Comparison of ENCODE assay signal across 33 mouse cellular contexts in genomic region chr17:14345556-14345955, GRCm38 (mm10).
"Had no signal": no experiment of that assay in that cellular context is flagged by ENCODE, and none has a peak within 500 bp of the region (broad histone marks: within the 10 kb centered on the region; RNA-seq: fewer than 3 reads in every experiment).

No protein-coding gene starts in this region.

- H3K9ac ChIP-seq: heart, embryonic 12.5 days; heart, embryonic 13.5 days; heart, embryonic 15.5 days; hindbrain, embryonic 12.5 days; hindbrain, embryonic 13.5 days; hindbrain, embryonic 14.5 days; hindbrain, embryonic 15.5 days; intestine, embryonic 15.5 days had no signal

- H3K4me2 ChIP-seq: heart, embryonic 11.5 days; heart, embryonic 12.5 days; heart, embryonic 13.5 days; heart, embryonic 15.5 days; hindbrain, embryonic 12.5 days; hindbrain, embryonic 13.5 days; hindbrain, embryonic 14.5 days; hindbrain, embryonic 15.5 days; intestine, embryonic 15.5 days had no signal

- H3K27ac ChIP-seq: heart, adult 2 months; heart, embryonic 13.5 days; heart, embryonic 15.5 days; hindbrain, embryonic 10.5 days; hindbrain, embryonic 12.5 days; hindbrain, embryonic 13.5 days; hindbrain, embryonic 14.5 days; hindbrain, embryonic 15.5 days; hindbrain, postnatal 0 days; intestine, embryonic 15.5 days; kidney, postnatal 0 days; layer of hippocampus, adult 2 months; left cerebral cortex, adult 2 months had no signal

- H3K36me3 ChIP-seq: heart, embryonic 12.5 days; heart, embryonic 13.5 days; heart, embryonic 15.5 days; hindbrain, embryonic 10.5 days; hindbrain, embryonic 12.5 days; hindbrain, embryonic 13.5 days; hindbrain, embryonic 15.5 days; intestine, embryonic 15.5 days had no signal

- H3K27me3 ChIP-seq: hindbrain, embryonic 12.5 days; hindbrain, embryonic 13.5 days; hindbrain, embryonic 15.5 days; intestine, embryonic 15.5 days had no signal

- H3K9me3 ChIP-seq: heart, embryonic 12.5 days; heart, embryonic 13.5 days; heart, embryonic 15.5 days; hindbrain, embryonic 10.5 days; hindbrain, embryonic 12.5 days; hindbrain, embryonic 13.5 days; hindbrain, embryonic 15.5 days; intestine, embryonic 15.5 days had no signal

- DNase-seq: heart, adult 2 months; heart, postnatal 14 days; heart, postnatal 36 days; heart, postnatal 4 days; kidney, adult 11 months; kidney, adult 18-20 months; kidney, adult 2 months; kidney, adult 8-10 months; kidney, postnatal 10 days; kidney, postnatal 14 days; kidney, postnatal 25 days; kidney, postnatal 36 days; kidney, postnatal 4 days; layer of hippocampus, adult 9-11 months; layer of hippocampus, postnatal 36 days had no signal

- H3K4me1 ChIP-seq: heart, embryonic 15.5 days; hindbrain, embryonic 10.5 days; hindbrain, embryonic 12.5 days; hindbrain, embryonic 13.5 days; intestine, embryonic 15.5 days had no signal

- H3K4me3 ChIP-seq: heart, adult 2 months; heart, embryonic 12.5 days; heart, embryonic 13.5 days; heart, embryonic 15.5 days; hindbrain, embryonic 10.5 days; hindbrain, embryonic 12.5 days; hindbrain, embryonic 13.5 days; hindbrain, embryonic 15.5 days; intestine, embryonic 15.5 days; layer of hippocampus, adult 2 months; left cerebral cortex, adult 2 months had no signal

- ATAC-seq: hindbrain, embryonic 16.5 days; hindbrain, postnatal 0 days; inflammation-experienced regulatory T-cells, adult 6 months; intestine, embryonic 15.5 days; intestine, embryonic 16.5 days; intestine, postnatal 0 days had no signal
